Mouse (Mus musculus) heart, postnatal 0 days (tissue): Measurements from ENCODE around the gene Abhd16a. TPM values are rescaled to one million over a fixed set of nuclear protein-coding genes. Genes with fewer than 3 reads are reported as not detected.
A peak's percentile ranks its signal among the peaks of the same experiment; 100 is the strongest.

Experiments
- ATAC-seq: fragments of 200-750 bp; cut with Nextera tagmentation; 2 replicates; pipeline ENCODE4 v1.8.0; 2017; ENCODE audit warnings: low read depth, moderate number of reproducible peaks, moderate library complexity; ENCODE audit not compliant: insufficient read depth
- DNase-seq: peaks from one replicate; pipeline ENCODE4 v3.0.0-alpha.2; 2016; ENCODE audit warnings: low spot score
- H3K27ac ChIP-seq: fragments of 300-500 bp; sonication (generic); 2 replicates; pipeline ENCODE4 v1.5.1; 2014; ENCODE audit warnings: low read depth, mild to moderate bottlenecking
- H3K27me3 ChIP-seq: fragments of 300-500 bp; sonication (generic); 2 replicates; pipeline ENCODE4 v1.6.1; 2014; ENCODE audit warnings: low read length, mixed read lengths; ENCODE audit not compliant: control insufficient read depth, insufficient read depth
- H3K36me3 ChIP-seq: fragments of 300-500 bp; sonication (generic); replicated peaks from 2 replicates; pipeline ENCODE4 v1.6.1; 2014; ENCODE audit warnings: low read length, mixed read lengths; ENCODE audit not compliant: control insufficient read depth, insufficient read depth
- H3K4me1 ChIP-seq: fragments of 300-500 bp; sonication (generic); 2 replicates; pipeline ENCODE4 v1.6.1; 2014; ENCODE audit warnings: antibody characterized with exemption; ENCODE audit not compliant: control insufficient read depth, insufficient read depth
- H3K4me2 ChIP-seq: fragments of 300-500 bp; sonication (generic); 2 replicates; pipeline ENCODE4 v1.6.1; 2014; ENCODE audit warnings: low read depth, mild to moderate bottlenecking, low read length, moderate library complexity
- H3K4me3 ChIP-seq: fragments of 300-500 bp; sonication (generic); 2 replicates; pipeline ENCODE4 v1.5.1; 2014; ENCODE audit warnings: low read depth, low read length
- H3K9ac ChIP-seq: fragments of 300-500 bp; sonication (generic); replicated peaks from 2 replicates; pipeline ENCODE4 v1.6.1; 2014; ENCODE audit warnings: low read depth, low read length, mixed read lengths
- H3K9me3 ChIP-seq: fragments of 300-500 bp; sonication (generic); replicated peaks from 2 replicates; pipeline ENCODE4 v1.6.1; 2016; ENCODE audit warnings: low read length; ENCODE audit not compliant: control insufficient read depth
- CTCF ChIP-seq: IDR thresholded peaks from 2 replicates; pipeline ENCODE4 v1.5.1; 2016; ENCODE audit warnings: antibody characterized with exemption, control low read depth, low read depth
- EP300 ChIP-seq: IDR thresholded peaks from 2 replicates; pipeline ENCODE4 v1.6.1; 2016; ENCODE audit warnings: antibody characterized with exemption, low read depth
- WGBS: fragments of 180-500 bp; shearing (Covaris S2); extraction: QIAGEN DNeasy Blood & Tissue Kit; methylation state at CpG from one replicate; pipeline ENCODE4 v1.1.7; 2014; 5-methylcytosine and 5-hydroxymethylcytosine counted together
- polyA plus RNA-seq: library from polyadenylated mRNA; unstranded; fragments of >200 nt; fragmentation: Nextera tagmentation; extraction: Ambion mirVana; gene quantifications from 2 replicates; pipeline ENCODE4 v1.2.1, GENCODE M21; 2015
- total RNA-seq: library from RNA; depleted of rRNA; stranded (reverse); fragments of >200 nt; gene quantifications from 2 replicates; pipeline ENCODE4 v1.2.3, GENCODE M21; 2014; ENCODE audit warnings: low replicate concordance

The Abhd16a gene
- total and polyA plus RNA-seq, 2 experiments from 2014 or later = 73.2 to 74.3 TPM

GRCm38 (mm10) chr17:35058316-35058715 is 30.7 kb upstream of the Abhd16a start:
- H3K9ac ChIP-seq = no peak overlapping the region
- peak overlapping the region; percentile 75; the same call in 1 of the 2 replicates for H3K4me2 ChIP-seq
- H3K4me3 ChIP-seq = no peak overlapping the region
- DNase-seq (no peak), ATAC-seq (no peak)
- peak overlapping the region; percentile 87 for H3K27ac ChIP-seq
- peaks cover 72% of the 10 kb centered on the region for H3K36me3 ChIP-seq
- H3K27me3 ChIP-seq = no peaks in the 10 kb centered on the region
- H3K9me3 ChIP-seq = no peaks in the 10 kb centered on the region
- 44% methylated on average over 9 of the region's 9 CpGs for WGBS
- TF ChIP-seq EP300 = no peak
- TF ChIP-seq CTCF = no peak
- 0 out of 2 replicates have a peak, but pooled peaks cover 4% of the 10 kb centered on the region for H3K4me1 ChIP-seq

- Histone ChIP-seq H3K36me3 (peaks cover 63% of the 10 kb centered on the region), H3K4me3 (peak within 1 kb of the TSS; percentile 62), H3K4me1 (0 out of 2 replicates have a peak, but pooled peaks cover 4% of the 10 kb centered on the region), H3K4me2 (peak within 1 kb of the TSS; percentile 75), H3K27me3 (peaks cover 6% of the 10 kb centered on the region; the same call in 1 of the 2 replicates), H3K9ac (peak within 1 kb of the TSS; percentile 71), H3K27ac (peak within 1 kb of the TSS; percentile 87), H3K9me3 (no peaks in the 10 kb centered on the region)
- TF ChIP-seq CTCF (peak; percentile 59), EP300 (peak; percentile 23; the same call in 1 of the 2 replicates)
- whole genome bisulfite sequencing = under 1% methylated on average over 55 of the region's 57 CpGs
- peak; percentile 92 for ATAC-seq
- peak; percentile 91 for DNase-seq
Measured at GRCm38 (mm10) chr17:35058911-35059892, 29.9 kb upstream of the Abhd16a start, which contains the start of gene Ddah2. Gene Ddah2 (plus strand): TSS chr17:35059035.

- Histone ChIP-seq H3K27me3 (peaks cover 15% of the 10 kb centered on the region; the same call in 1 of the 2 replicates), H3K27ac (no peak overlapping the region; the same call in 1 of the 2 replicates), H3K4me3 (peak overlapping the region; percentile 62), H3K9ac (peak overlapping the region; percentile 71), H3K4me2 (peak overlapping the region; percentile 75), H3K36me3 (peaks cover 56% of the 10 kb centered on the region), H3K9me3 (no peaks in the 10 kb centered on the region), H3K4me1 (peaks cover 7% of the 10 kb centered on the region; the same call in 1 of the 2 replicates)
- ATAC-seq (no peak), DNase-seq (no peak)
- 28% methylated on average over 14 of the region's 14 CpGs for WGBS
- TF ChIP-seq CTCF (no peak), EP300 (no peak)
Measured at GRCm38 (mm10) chr17:35060071-35060470, 29.0 kb upstream of the Abhd16a start.

GRCm38 (mm10) chr17:35060737-35061297 is 28.2 kb upstream of the Abhd16a start:
- Histone ChIP-seq H3K4me1 (peaks cover 14% of the 10 kb centered on the region), H3K9ac (no peak overlapping the region), H3K4me2 (peak overlapping the region; percentile 75), H3K36me3 (peaks cover 48% of the 10 kb centered on the region), H3K27ac (no peak overlapping the region), H3K27me3 (peaks cover 21% of the 10 kb centered on the region; the same call in 1 of the 2 replicates), H3K9me3 (no peaks in the 10 kb centered on the region), H3K4me3 (peak overlapping the region; percentile 62; the same call in 1 of the 2 replicates)
- ATAC-seq (no peak), DNase-seq (no peak)
- no peak for TF ChIP-seq CTCF
- TF ChIP-seq EP300 = no peak
- WGBS = 72% methylated on average over 22 of the region's 22 CpGs

GRCm38 (mm10) chr17:35061299-35061698 is 27.8 kb upstream of the Abhd16a start:
- ATAC-seq (no peak), DNase-seq (no peak)
- H3K9me3 ChIP-seq = no peaks in the 10 kb centered on the region
- no peak overlapping the region for H3K27ac ChIP-seq
- H3K4me1 ChIP-seq = peaks cover 14% of the 10 kb centered on the region
- no peak overlapping the region for H3K4me2 ChIP-seq
- WGBS = 90% methylated on average over 8 of the region's 8 CpGs
- no peak overlapping the region for H3K4me3 ChIP-seq
- H3K27me3 ChIP-seq = peaks cover 26% of the 10 kb centered on the region
- TF ChIP-seq EP300 (no peak), CTCF (no peak)
- no peak overlapping the region for H3K9ac ChIP-seq
- H3K36me3 ChIP-seq = peaks cover 43% of the 10 kb centered on the region
